Mouse (Mus musculus): ENCODE data around the gene Nkiras2. TPM values are rescaled to one million over a fixed set of nuclear protein-coding genes. Genes with fewer than 3 reads are reported as not detected.
"Not testable (repeated sequence)": the region's sequence is repeated elsewhere in the genome, so short reads cannot be mapped to it uniquely, and the experiment has no call there.

Nkiras2 gene
- total RNA-seq, 2 experiments from 2014 or later, result 53.7 to 57.7 TPM

DNA sequence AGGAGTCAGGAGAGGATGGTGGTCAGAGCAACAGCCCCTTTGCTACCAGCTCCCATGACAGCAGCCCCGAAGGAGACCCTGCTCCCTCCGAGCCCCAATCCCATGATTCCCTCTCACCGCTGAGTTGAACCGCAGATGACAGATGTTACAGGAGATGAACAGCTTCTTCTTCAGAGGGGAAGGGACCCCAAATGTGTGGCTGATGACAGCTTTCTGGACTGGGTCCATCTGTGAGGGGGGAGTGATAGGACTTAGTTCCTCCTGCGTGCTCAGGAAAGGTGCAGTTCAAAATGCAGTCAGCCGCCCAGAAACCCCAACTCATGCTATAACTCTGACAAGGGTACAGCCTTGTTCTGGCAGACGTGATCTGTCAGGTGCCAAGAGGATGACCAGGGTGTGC, 15.5 kb downstream of the Nkiras2 start:
- no peak for DNase-seq

- peak; percentile 57 for DNase-seq
Measured at GRCm38 (mm10) chr11:100640159-100640906, 21.3 kb downstream of the Nkiras2 start.

- no peak for DNase-seq
Measured at GRCm38 (mm10) chr11:100643612-100644575, 24.9 kb downstream of the Nkiras2 start.

DNA sequence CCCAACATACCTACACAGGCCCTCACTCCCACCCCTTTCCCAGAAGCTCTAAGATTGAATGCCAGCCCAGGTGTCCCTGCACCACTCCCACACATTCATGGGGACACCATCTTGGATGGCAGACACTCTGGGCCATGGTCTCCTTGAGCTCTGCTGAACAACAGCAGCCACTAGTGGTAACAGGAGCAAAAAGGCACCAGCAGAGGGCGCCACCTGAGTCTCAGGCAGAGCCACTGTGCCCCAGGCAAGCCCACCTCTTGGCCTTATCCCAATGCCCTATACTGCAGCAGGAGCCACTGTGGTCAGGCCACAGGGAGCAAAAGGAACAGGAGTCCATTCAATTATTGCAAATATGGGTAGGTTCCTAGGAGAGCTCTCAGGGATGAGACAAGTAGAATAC, 27.2 kb downstream of the Nkiras2 start:
- peak; percentile 58 for DNase-seq

DNA sequence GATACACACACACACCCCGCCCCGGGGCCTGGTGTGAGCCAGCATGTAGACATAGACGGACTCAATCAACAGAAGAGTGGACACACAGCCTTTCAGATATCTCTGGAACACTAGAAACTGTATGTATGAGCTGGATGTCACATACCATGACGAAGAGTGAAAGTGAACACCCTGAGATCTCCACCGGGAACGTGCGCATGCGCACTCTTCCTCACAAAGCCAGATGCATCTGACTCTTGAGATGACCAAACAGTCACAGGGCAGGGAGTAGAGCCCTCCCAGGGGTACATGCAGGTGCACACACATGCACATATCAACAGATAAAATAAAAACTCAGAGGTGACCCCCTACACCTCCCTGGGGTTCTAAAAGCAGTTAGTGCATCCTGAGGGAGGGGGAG, 29.4 kb downstream of the Nkiras2 start:
- DNase-seq, result no peak

DNA sequence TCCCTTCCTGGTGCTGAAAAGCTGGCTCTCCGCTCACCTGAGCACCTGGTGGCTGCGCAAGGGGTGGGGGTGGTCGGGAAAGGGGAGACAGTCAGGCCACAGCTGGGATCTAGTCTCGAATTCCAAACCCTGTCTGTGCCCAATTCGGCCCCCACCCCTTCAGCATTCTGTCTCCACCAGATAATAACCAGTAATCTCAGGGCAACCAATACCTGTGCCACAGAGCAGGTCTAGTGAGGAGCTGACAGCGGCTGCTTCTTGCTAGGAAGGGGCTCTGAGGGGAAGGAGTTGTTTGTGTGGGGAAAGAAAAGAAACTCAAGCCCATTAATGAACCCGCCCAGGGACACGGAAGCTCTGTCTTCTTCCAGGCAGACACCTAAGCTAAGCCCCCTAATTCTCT, 32.2 kb downstream of the Nkiras2 start:
- no peak for DNase-seq

GRCm38 (mm10) chr11:100651748-100652147, 32.7 kb downstream of the Nkiras2 start:
- no peak for DNase-seq

GRCm38 (mm10) chr11:100655589-100655988, 36.5 kb downstream of the Nkiras2 start:
- DNase-seq, result not testable (repeated sequence)

GRCm38 (mm10) chr11:100656458-100656857, 37.4 kb downstream of the Nkiras2 start:
- DNase-seq, result peak; percentile 29

GRCm38 (mm10) chr11:100659806-100660205, 40.8 kb downstream of the Nkiras2 start:
- DNase-seq, result no peak

DNA sequence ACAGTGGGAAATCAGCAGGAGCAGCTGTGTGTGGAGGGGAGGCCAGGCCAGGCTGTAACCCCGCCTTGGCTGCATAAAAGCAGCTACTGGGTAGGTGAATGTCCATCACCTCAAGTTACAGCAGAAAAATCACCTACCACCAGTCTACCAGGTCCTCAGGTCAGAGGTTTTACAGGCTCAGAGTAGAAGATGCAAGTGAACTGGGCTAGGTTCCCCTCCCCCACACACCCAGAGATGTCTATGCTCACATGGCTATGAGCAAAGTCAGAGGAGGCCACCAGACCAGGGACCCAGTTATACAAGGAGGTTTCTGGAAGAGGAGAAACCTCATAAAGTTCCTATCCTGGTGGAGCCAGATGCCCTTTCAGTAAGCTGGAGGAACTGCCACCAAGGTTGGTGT, 52.0 kb downstream of the Nkiras2 start:
- DNase-seq, result no peak

- DNase-seq, result peak; percentile 49
Measured at GRCm38 (mm10) chr11:100671956-100672355, 52.9 kb downstream of the Nkiras2 start.

DNA sequence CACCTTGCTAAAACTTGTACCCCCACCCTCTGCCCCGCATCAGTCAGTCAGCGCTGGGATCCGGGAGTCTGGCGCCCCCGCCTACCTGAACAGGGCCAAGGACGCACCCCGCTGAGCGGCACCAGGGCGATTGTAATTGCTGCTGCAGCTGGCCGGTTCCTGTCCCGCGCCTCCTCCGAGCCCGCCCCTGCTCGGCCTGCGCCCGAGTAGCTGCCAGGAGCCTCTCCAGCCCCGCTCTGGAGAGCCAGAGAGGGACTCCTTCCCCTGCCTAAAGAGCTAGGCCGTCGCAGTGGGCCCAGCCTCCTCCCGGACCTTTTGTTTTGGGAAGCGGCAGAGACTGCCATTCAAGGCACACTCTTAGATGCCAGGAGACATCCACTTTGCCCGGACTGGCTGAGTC, 54.1 kb downstream of the Nkiras2 start:
- peak; percentile 67 for DNase-seq

Other genes starting within 250 kb of the Nkiras2 start
- gene Jup, start 221.5 kb upstream of the Nkiras2 start, total RNA-seq (2021), result 100 to 1,000 TPM; 223 to 234 TPM
- gene P3h4, start 204.4 kb upstream of the Nkiras2 start, total RNA-seq (2021), result 10 to 100 TPM; 28.0 to 30.0 TPM
- 10 to 100 TPM; 68.8 to 76.1 TPM for gene Fkbp10, start 203.5 kb upstream of the Nkiras2 start, total RNA-seq (2021)
- 10 to 100 TPM; 52.3 to 55.3 TPM for gene Nt5c3b, start 177.4 kb upstream of the Nkiras2 start, total RNA-seq (2021)
- gene Klhl10, start 177.3 kb upstream of the Nkiras2 start, total RNA-seq (2021), result under 1 TPM; 0.43 to 0.59 TPM
- gene Klhl11, start 146.5 kb upstream of the Nkiras2 start, total RNA-seq (2021), result 10 to 100 TPM; 11.8 to 13.4 TPM
- 10 to 100 TPM; 60.7 to 63.4 TPM for gene Acly, start 91.2 kb upstream of the Nkiras2 start, total RNA-seq (2021)
- under 1 TPM; 0.21 to 0.70 TPM for gene Ttc25, start 73.6 kb upstream of the Nkiras2 start, total RNA-seq (2021)
- 1 to 10 TPM; 6.3 to 7.3 TPM for gene Cnp, start 44.3 kb upstream of the Nkiras2 start, total RNA-seq (2021)
- gene Dnajc7, start 924 bp downstream of the Nkiras2 start, total RNA-seq (2021), result 100 to 1,000 TPM; 223 to 232 TPM
- under 1 TPM; 0.56 to 0.60 TPM for gene Zfp385c, start 73.2 kb downstream of the Nkiras2 start, total RNA-seq (2021)
- gene Dhx58, start 85.0 kb downstream of the Nkiras2 start, total RNA-seq (2021), result under 1 TPM; 0.62 to 0.83 TPM
- gene Kat2a, start 93.2 kb downstream of the Nkiras2 start, total RNA-seq (2021), result 10 to 100 TPM; 17.5 to 18.0 TPM
- gene Hspb9, start 94.6 kb downstream of the Nkiras2 start, total RNA-seq (2021), result not detected
- gene Rab5c, start 119.0 kb downstream of the Nkiras2 start, total RNA-seq (2021), result 10 to 100 TPM; 78.8 to 83.6 TPM
- gene Kcnh4, start 140.7 kb downstream of the Nkiras2 start, total RNA-seq (2021), result not detected
- gene Hcrt, start 143.7 kb downstream of the Nkiras2 start, total RNA-seq (2021), result not detected
- 1 to 10 TPM; 7.8 to 9.9 TPM for gene Ghdc, start 151.7 kb downstream of the Nkiras2 start, total RNA-seq (2021)
- 10 to 100 TPM; 45.4 to 52.4 TPM for gene Stat5b, start 231.5 kb downstream of the Nkiras2 start, total RNA-seq (2021)
- 10 to 100 TPM; 15.7 to 17.4 TPM for gene Stat5a, start 240.1 kb downstream of the Nkiras2 start, total RNA-seq (2021)

All from heart, postnatal 4 days (tissue).